Mouse (Mus musculus): ENCODE measurements at regions not wholly inside any gene's neighbourhood (a gene's known extent, or its start where the extent isn't known, plus 50 kb on each side); places are given as distances from the start of the nearest gene placed in this dataset.

GRCm38 (mm10) chr13:72497521-72497920, 131.1 kb upstream of the Irx2 start:
- TF ChIP-seq CTCF (IDR thresholded peaks at IDR 0.05; ENCODE audit: low read depth) (no peak), EP300 (optimal IDR thresholded peaks at IDR 0.05) (no peak)

All from stomach, postnatal 0 days (tissue).